Mouse (Mus musculus) embryonic facial prominence, embryonic 13.5 days (tissue): ENCODE results near the gene Kat6b. TPM values are rescaled to one million over a fixed set of nuclear protein-coding genes. Genes with fewer than 3 reads are reported as not detected.

Experiments used
- ATAC-seq: fragments of 200-750 bp; cut with Nextera tagmentation; 2 replicates; pipeline ENCODE4 v1.8.0; 2017; ENCODE audit warnings: low read depth; ENCODE audit not compliant: insufficient number of reproducible peaks, insufficient read depth, low FRiP score, low TSS enrichment
- H3K27ac ChIP-seq: fragments of 300-500 bp; sonication (generic); 2 replicates; pipeline ENCODE4 v1.5.1; 2015; ENCODE audit warnings: moderate library complexity, mild to moderate bottlenecking, inconsistent platforms
- H3K27me3 ChIP-seq: fragments of 300-500 bp; sonication (generic); 2 replicates; pipeline ENCODE4 v1.6.1; 2015; ENCODE audit warnings: mild to moderate bottlenecking, inconsistent platforms
- H3K36me3 ChIP-seq: fragments of 300-500 bp; sonication (generic); 2 replicates; pipeline ENCODE4 v1.6.1; 2015; ENCODE audit warnings: mild to moderate bottlenecking, inconsistent platforms
- H3K4me1 ChIP-seq: fragments of 300-500 bp; sonication (generic); 2 replicates; pipeline ENCODE4 v1.6.1; 2015; ENCODE audit warnings: inconsistent platforms
- H3K4me2 ChIP-seq: fragments of 300-500 bp; sonication (generic); 2 replicates; pipeline ENCODE4 v1.6.1; 2015; ENCODE audit warnings: moderate library complexity, mild to moderate bottlenecking, inconsistent platforms
- H3K4me3 ChIP-seq: fragments of 300-500 bp; sonication (generic); 2 replicates; pipeline ENCODE4 v1.5.1; 2015; ENCODE audit warnings: mild to moderate bottlenecking, inconsistent platforms
- H3K9ac ChIP-seq: fragments of 300-500 bp; sonication (generic); 2 replicates; pipeline ENCODE4 v1.6.1; 2015; ENCODE audit warnings: mild to moderate bottlenecking, inconsistent platforms
- H3K9me3 ChIP-seq: fragments of 300-500 bp; sonication (generic); 2 replicates; pipeline ENCODE4 v1.6.1; 2016; ENCODE audit warnings: inconsistent platforms
- WGBS: fragments of 180-500 bp; shearing (Covaris S2); methylation state at CpG from one replicate; pipeline ENCODE4 v1.1.7; 2015; ENCODE audit warnings: mixed read lengths; 5-methylcytosine and 5-hydroxymethylcytosine counted together
- polyA plus RNA-seq: library from polyadenylated mRNA; unstranded; fragments of >200 nt; fragmentation: Nextera tagmentation; extraction: Ambion mirVana; gene quantifications from 2 replicates; pipeline ENCODE4 v1.2.1, GENCODE M21; 2015

Kat6b gene
- polyA plus RNA-seq, result 28.2 and 34.5 TPM in 2 replicates

DNA sequence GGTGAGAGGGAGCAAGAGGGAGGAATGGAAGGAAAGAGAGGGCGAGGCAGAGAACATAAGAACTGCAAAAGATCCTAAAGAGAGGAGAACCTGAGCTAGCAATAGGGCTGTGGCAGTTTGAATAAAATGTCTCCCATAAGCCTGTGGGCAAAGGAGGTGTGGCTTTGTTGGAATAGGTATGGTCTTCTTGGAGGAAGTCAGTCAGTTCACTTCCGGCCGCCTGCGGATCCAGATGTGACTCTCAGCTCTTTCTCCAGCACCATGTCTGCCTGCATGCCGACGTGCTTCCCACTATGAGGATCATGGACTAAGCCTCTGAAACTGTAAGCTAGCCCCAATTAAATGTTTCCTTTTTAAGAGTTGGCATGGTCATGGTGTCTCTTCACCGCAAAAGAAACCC, at the start of gene Kat6b:
Kat6b (plus strand) TSS at position 204 of the 400 bp plus-strand sequence.
- Histone ChIP-seq H3K27me3 (no peaks in the 10 kb centered on the region), H3K9ac (no peak within 1 kb of the TSS), H3K4me1 (no peaks in the 10 kb centered on the region), H3K9me3 (no peaks in the 10 kb centered on the region), H3K27ac (no peak within 1 kb of the TSS), H3K4me2 (no peak within 1 kb of the TSS), H3K4me3 (no peak within 1 kb of the TSS), H3K36me3 (no peaks in the 10 kb centered on the region)
- no peak for ATAC-seq
- 94% methylated on average over 7 of the region's 7 CpGs for WGBS

DNA sequence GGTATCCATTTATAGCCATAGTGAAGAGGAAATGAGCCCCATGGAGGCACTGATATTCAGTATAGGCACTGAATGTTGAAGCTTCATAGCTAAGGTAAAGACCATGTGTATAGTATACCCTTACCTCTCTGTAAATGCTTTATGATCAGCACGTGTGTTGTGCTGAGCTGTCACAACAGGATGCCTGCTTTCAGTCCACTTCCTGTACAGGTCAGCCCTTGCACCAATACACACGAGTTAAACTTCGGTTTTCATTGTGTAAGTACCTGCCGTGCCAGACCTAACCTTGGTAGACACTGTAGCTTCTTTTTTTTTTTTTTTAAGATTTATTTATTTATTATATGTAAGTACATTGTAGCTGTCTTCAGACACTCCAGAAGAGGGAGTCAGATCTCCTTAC, 47.8 kb upstream of the Kat6b start:
- no peak for ATAC-seq
- H3K27ac ChIP-seq, result 0 out of 2 replicates have a peak overlapping the region, but pooled peaks have one; percentile 33
- H3K36me3 ChIP-seq, result no peaks in the 10 kb centered on the region
- WGBS, result 86% methylated on average over 4 of the region's 4 CpGs
- H3K9me3 ChIP-seq, result no peaks in the 10 kb centered on the region
- no peaks in the 10 kb centered on the region for H3K27me3 ChIP-seq
- peaks cover 15% of the 10 kb centered on the region for H3K4me1 ChIP-seq
- no peak overlapping the region for H3K9ac ChIP-seq
- no peak overlapping the region for H3K4me2 ChIP-seq
- H3K4me3 ChIP-seq, result no peak overlapping the region

DNA sequence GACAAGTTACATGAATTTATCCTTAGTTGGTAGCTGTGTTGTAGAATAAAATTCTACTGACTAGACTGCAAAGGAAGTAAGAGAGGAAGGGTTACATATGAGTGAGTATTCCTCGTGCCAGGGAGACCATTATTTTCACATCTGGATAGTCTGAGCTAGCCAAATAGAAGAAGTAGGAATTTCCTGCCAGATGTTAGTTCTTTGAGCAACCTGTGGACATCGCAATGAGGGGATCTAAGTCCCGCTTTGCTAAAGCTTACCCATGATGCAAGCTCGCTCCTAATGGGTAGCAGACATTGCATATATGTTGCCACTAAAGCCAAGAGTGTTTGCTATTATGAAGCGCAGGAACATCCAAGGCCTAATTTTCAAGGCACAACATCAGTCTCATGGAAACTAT, 47.2 kb upstream of the Kat6b start:
- Histone ChIP-seq H3K9ac (no peak overlapping the region), H3K4me1 (peaks cover 15% of the 10 kb centered on the region), H3K4me3 (no peak overlapping the region), H3K36me3 (no peaks in the 10 kb centered on the region), H3K27me3 (no peaks in the 10 kb centered on the region), H3K4me2 (no peak overlapping the region), H3K9me3 (no peaks in the 10 kb centered on the region), H3K27ac (peak overlapping the region; percentile 33)
- 37% methylated on average over 5 of the region's 5 CpGs for WGBS
- no peak for ATAC-seq

DNA sequence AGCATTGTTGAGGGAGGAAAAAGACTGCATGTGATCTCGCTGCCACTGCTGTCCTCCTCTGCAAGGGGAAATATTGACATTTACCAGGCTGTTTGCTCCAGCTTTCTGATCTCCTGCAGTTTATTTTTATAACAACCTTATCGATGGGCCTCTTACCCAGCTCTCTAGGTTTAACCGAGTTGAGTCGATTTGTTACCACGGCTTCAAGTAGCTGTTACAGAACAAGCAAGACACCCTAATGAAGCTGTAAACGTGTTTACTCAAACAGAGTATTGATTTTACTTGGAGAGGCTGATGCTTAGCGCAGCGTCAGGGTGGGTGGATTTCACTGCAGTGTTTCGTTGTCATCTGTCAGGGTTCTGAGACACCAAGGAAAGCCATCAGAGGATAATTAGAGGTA, 46.5 kb upstream of the Kat6b start:
- ATAC-seq, result no peak
- Histone ChIP-seq H3K4me3 (no peak overlapping the region), H3K4me2 (no peak overlapping the region), H3K4me1 (peaks cover 16% of the 10 kb centered on the region), H3K27ac (peak overlapping the region; percentile 78), H3K9ac (no peak overlapping the region), H3K9me3 (no peaks in the 10 kb centered on the region), H3K36me3 (no peaks in the 10 kb centered on the region), H3K27me3 (no peaks in the 10 kb centered on the region)
- 43% methylated on average over 9 of the region's 9 CpGs for WGBS

DNA sequence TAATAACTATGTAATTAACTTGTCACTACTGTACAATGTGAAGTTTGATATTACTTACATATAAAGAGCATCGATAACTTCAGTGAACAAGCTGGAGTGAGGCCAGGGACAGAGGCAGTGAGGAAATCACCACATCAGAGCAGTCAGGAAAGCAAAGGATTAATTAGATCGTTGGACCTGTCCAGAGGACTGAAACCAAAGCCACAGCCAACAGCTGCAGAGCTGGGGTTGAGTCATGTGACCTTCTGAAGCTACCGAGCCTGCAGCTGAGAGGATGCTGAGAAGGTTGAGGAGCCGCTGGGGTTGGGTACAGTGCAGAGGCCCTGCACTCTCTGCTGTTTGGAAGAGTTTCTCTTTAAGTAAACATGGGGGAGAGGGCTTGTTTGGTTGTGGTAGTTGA, 41.4 kb upstream of the Kat6b start:
- H3K27ac ChIP-seq, result peak overlapping the region; percentile 83
- ATAC-seq, result no peak; the same call in 1 of the 2 replicates
- peaks cover 37% of the 10 kb centered on the region for H3K4me1 ChIP-seq
- no peaks in the 10 kb centered on the region for H3K27me3 ChIP-seq
- no peak overlapping the region for H3K4me3 ChIP-seq
- H3K36me3 ChIP-seq, result 0 out of 2 replicates have a peak, but pooled peaks cover 3% of the 10 kb centered on the region
- H3K9ac ChIP-seq, result no peak overlapping the region
- 21% methylated on average over 4 of the region's 4 CpGs for WGBS
- H3K9me3 ChIP-seq, result no peaks in the 10 kb centered on the region
- no peak overlapping the region for H3K4me2 ChIP-seq

DNA sequence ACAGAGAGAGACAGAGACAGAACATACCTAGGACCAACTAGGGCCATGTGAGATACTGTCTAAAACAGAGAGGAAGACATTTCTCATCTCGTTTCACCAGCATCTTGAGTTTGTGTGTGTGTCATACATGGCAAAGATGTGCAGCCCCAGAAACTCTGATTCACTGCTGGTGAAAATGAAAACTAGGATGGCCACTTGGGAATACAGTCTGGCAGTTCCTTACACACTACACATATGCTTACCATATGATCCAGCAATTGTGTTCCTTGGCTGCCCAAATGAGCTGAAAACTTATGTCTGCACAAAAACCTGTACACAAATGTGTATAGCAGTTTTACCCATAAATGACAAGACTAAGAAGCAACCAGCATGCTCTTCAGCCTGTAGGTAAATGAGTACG, 40.7 kb upstream of the Kat6b start:
- Histone ChIP-seq H3K9me3 (no peaks in the 10 kb centered on the region), H3K27ac (peak overlapping the region; percentile 83), H3K4me1 (peaks cover 30% of the 10 kb centered on the region), H3K36me3 (0 out of 2 replicates have a peak, but pooled peaks cover 3% of the 10 kb centered on the region), H3K4me3 (no peak overlapping the region), H3K4me2 (no peak overlapping the region), H3K9ac (no peak overlapping the region), H3K27me3 (no peaks in the 10 kb centered on the region)
- ATAC-seq, result no peak
- 74% methylated on average over 2 of the region's 2 CpGs for WGBS

DNA sequence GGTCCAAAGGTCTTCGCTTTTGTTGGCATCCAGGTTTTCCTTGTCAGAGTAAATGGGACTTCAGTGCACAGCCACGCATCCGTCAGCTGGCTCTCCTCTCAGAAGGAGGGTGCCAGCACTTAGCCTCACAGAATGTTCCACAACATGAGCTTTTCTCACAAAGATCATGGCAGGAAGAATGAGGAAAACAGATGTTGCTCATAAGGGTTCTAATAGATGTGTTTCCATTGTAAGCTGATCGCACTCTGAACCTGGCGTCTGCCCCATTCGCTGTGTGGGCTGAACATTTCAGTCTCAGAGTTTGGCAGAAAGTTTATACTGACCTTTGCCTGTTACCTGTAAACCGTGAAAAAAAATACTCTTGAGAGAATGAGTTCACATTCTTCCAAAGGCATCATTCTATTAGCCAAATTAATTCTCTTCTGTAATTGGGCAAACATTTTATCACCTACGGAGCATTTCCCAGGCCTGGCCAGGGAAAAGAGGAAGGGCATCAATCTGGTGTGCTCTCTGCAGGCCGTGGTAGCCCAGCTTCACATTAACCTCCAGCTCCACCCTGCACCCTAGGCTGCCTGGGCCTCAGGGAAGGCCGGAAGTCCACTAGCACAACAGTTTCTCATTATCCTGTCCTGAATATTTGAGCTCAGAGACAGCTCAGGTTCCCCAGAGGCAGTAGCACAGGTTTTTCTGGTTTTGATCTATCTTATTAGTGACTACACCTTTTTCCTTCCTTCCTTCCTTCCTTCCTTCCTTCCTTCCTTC, 39.3 kb upstream of the Kat6b start:
- Histone ChIP-seq H3K4me2 (no peak overlapping the region), H3K9me3 (no peaks in the 10 kb centered on the region), H3K4me1 (peaks cover 30% of the 10 kb centered on the region), H3K27ac (peak overlapping the region; percentile 83), H3K9ac (no peak overlapping the region), H3K36me3 (0 out of 2 replicates have a peak, but pooled peaks cover 3% of the 10 kb centered on the region), H3K27me3 (no peaks in the 10 kb centered on the region), H3K4me3 (no peak overlapping the region)
- WGBS, result 26% methylated on average over 10 of the region's 10 CpGs
- ATAC-seq, result 0 out of 2 replicates have a peak, but pooled peaks have one; percentile 35

DNA sequence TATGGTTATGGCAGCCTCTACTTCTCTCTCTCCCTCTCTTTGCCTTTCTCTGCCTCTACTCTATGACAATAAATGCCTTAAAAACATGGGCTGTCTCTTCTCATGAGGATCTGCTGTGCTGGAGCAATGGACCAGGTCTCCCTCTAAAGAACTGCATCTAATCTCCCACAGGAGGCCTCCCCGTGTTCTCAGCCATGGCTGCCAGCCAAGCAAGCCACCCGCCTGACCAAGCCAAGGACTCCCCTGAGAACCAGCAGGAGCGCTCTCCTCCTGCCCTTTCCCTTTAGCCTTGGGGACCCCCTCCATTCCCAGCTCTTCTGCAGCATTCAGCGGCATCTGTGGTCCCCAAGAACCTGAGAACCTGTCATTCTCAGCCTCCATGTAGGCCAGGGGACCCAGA, 28.7 kb upstream of the Kat6b start:
- ATAC-seq, result no peak
- H3K4me1 ChIP-seq, result peaks cover 11% of the 10 kb centered on the region; the same call in 1 of the 2 replicates
- H3K4me2 ChIP-seq, result no peak overlapping the region
- H3K4me3 ChIP-seq, result no peak overlapping the region
- H3K27me3 ChIP-seq, result no peaks in the 10 kb centered on the region
- 62% methylated on average over 4 of the region's 4 CpGs for WGBS
- H3K9ac ChIP-seq, result no peak overlapping the region
- peaks cover 10% of the 10 kb centered on the region; the same call in 1 of the 2 replicates for H3K36me3 ChIP-seq
- H3K9me3 ChIP-seq, result no peaks in the 10 kb centered on the region
- H3K27ac ChIP-seq, result no peak overlapping the region

DNA sequence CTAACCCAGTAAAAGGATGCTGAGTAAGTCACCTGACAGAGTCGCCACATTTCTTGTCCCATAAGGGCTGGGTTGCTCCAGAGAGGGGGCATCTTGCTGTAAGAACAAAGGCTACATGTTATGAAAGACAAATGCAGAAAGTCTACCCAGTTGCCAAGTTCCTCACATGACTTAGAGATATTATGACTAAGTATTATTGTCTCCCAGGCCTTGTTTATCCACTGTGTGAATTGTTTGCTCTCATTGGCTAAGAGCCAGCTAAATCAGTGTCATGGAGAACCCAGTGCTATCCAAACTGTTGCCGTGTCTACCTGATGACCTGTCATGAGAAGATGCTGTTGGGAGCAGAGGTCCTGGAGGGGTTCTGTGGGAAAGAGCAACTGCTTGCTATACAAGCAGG, 27.3 kb upstream of the Kat6b start:
- Histone ChIP-seq H3K4me2 (no peak overlapping the region), H3K36me3 (peaks cover 10% of the 10 kb centered on the region; the same call in 1 of the 2 replicates), H3K27ac (no peak overlapping the region), H3K4me3 (no peak overlapping the region), H3K27me3 (no peaks in the 10 kb centered on the region), H3K9me3 (no peaks in the 10 kb centered on the region), H3K4me1 (peaks cover 11% of the 10 kb centered on the region; the same call in 1 of the 2 replicates), H3K9ac (no peak overlapping the region)
- no peak for ATAC-seq
- 81% methylated on average over 2 of the region's 2 CpGs for WGBS

DNA sequence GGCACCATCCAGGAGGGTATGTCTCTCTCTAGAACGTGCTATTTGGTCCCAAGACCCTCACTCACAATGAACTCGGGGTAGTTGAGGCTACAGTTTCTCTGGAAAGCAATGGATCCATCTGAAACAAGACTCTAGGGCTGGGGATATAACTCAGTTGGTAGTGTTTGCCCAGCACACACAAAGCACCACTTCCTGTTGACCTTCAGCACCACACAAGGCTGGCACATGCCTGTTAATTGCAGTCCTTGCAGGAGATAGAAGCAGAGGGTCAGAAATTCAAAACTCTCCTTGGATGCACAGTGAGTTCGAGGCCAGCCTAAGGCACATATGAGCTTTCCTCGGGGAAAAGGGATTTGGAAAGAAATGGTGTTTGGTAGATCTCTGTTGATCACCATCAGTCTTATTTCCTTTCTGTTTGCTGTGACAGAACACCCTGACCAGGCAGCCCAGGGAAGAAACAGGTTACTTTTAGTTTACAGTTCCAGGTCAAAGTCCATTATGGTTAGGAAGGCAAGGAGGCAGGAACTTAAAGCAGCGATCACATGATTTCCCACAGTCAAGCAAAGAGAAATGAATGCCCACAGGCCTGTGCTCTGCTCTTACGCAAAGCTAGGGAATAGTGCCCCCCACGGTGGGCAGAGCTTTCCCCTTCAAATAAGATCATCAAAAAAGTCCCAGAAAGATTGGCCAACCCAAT, 25.4 kb upstream of the Kat6b start:
- H3K27ac ChIP-seq, result no peak overlapping the region
- no peaks in the 10 kb centered on the region for H3K36me3 ChIP-seq
- WGBS, result 90% methylated on average over 7 of the region's 7 CpGs
- no peaks in the 10 kb centered on the region for H3K9me3 ChIP-seq
- no peak overlapping the region for H3K9ac ChIP-seq
- H3K4me3 ChIP-seq, result no peak overlapping the region
- peaks cover 17% of the 10 kb centered on the region; the same call in 1 of the 2 replicates for H3K4me1 ChIP-seq
- no peak overlapping the region for H3K4me2 ChIP-seq
- no peaks in the 10 kb centered on the region for H3K27me3 ChIP-seq
- no peak for ATAC-seq

DNA sequence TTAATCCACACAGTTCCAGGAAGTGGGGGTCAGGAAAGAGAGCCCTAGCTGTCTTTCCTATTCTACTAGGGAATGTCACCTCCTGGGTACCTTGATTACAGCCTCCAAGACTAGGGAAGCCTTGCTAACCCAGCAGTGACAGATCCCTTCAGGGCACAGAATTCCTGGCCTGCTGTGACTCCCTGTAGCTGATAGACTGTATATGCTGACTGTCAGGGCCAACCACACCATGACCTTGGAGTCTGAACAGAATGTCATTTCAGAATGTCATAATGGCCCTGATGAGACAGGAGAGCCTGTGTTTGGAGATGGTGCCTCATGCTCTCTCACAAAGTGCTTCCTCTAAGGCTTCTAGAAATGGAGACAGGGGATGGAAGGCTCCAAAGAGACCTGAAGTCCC, 24.7 kb upstream of the Kat6b start:
- no peak for ATAC-seq
- no peak overlapping the region for H3K27ac ChIP-seq
- no peaks in the 10 kb centered on the region for H3K36me3 ChIP-seq
- no peak overlapping the region for H3K4me2 ChIP-seq
- H3K4me1 ChIP-seq, result peaks cover 12% of the 10 kb centered on the region; the same call in 1 of the 2 replicates
- H3K4me3 ChIP-seq, result no peak overlapping the region
- H3K9ac ChIP-seq, result no peak overlapping the region
- H3K27me3 ChIP-seq, result no peaks in the 10 kb centered on the region
- H3K9me3 ChIP-seq, result no peaks in the 10 kb centered on the region

DNA sequence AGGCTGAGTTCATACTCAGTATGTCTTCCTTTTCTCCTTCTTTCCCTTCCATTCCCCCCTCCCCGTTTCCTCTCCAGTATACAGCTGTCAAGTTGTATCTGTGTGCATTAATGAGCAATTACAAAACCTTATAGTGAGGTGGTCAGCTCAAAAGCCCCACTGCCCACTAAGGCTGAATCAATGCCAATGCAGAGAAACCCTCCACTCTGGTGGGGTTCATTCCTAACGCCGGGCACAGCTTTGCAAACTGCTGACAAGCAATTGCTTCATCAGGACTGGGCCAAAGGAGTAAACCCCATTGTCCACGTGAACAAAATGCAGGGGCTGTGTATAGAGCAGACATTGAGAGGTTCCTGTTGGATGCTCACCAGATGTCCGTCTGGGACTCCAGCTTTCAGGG, 23.4 kb upstream of the Kat6b start:
- ATAC-seq, result no peak
- no peak overlapping the region for H3K4me2 ChIP-seq
- H3K36me3 ChIP-seq, result no peaks in the 10 kb centered on the region
- H3K4me1 ChIP-seq, result peaks cover 9% of the 10 kb centered on the region; the same call in 1 of the 2 replicates
- H3K27ac ChIP-seq, result no peak overlapping the region
- H3K4me3 ChIP-seq, result no peak overlapping the region
- H3K9me3 ChIP-seq, result no peaks in the 10 kb centered on the region
- H3K9ac ChIP-seq, result no peak overlapping the region
- 82% methylated on average over 5 of the region's 5 CpGs for WGBS
- no peaks in the 10 kb centered on the region for H3K27me3 ChIP-seq
